Mouse (Mus musculus) common myeloid progenitor, adult 5-6 weeks (primary cell): ENCODE measurements at regions not wholly inside any gene's neighbourhood (a gene's known extent, or its start where the extent isn't known, plus 50 kb on each side); places are given as distances from the start of the nearest gene placed in this dataset.

Experiments
- ATAC-seq: replicated peaks from 2 replicates; pipeline ENCODE4 v1.8.0; 2016; ENCODE audit warnings: low read depth, mild to moderate bottlenecking, moderate TSS enrichment, inconsistent platforms; ENCODE audit not compliant: poor library complexity, severe bottlenecking

DNA sequence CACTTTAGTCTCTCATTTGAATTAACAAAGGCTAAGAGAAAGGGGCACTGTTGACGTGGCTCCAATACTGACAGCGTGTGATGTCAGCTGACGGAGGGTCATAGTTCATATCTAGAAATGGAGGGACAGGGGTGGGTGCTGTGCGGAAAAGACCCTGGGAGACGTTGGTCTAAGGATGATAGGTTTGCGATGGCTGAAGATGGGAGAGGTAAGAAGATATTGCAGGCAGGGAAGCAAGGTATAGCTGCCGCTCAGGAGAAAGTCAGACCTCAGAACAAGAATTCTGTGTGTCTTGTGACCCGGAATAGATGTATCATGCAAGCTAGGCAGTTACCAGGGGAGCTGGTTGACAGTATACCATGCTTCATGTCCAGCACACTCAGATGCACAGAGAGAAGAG is 130.8 kb upstream of the Lrig1 start:
- ATAC-seq: no peak

GRCm38 (mm10) chr6:94829246-94829645 is 129.3 kb upstream of the Lrig1 start:
- no peak for ATAC-seq

DNA sequence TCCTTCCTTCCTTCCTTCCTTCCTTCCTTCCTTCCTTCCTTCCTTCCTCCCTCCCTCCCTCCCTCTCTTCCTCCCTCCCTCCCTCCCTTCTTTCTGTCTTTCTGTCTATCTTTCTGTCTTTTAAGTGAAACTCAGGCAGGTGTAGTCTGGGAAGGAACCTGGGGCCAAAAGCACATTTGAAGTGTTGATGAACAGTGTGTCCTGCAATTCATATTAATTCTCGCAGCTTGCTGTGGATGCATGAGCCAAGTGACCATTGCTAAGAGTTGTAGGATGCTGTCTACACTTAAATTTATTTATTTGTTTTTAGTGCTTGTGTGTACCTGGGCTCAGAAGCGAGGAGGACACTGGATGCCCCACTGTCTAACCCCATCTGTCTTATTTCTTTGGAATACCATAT is 126.7 kb upstream of the Lrig1 start:
- ATAC-seq: no peak

DNA sequence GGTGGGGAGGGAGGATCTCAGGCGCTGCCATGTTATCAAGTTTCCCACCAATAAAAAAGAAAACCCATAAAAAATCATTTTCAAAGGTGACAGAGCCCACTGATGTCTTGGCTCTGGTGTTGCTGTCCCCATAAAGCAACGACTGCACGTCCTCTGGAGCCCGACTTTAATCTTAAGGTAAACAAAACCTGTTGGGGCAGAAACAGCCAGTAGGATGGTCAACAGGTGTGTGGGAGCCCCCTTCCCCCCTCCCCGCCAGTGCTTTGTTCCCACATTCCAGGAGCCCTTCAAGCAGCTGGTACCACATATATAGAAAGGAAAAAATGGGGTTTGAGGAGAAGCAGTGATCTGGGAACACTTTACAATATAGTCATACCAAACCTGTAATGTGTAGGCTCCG is 118.3 kb upstream of the Lrig1 start:
- no peak for ATAC-seq

DNA sequence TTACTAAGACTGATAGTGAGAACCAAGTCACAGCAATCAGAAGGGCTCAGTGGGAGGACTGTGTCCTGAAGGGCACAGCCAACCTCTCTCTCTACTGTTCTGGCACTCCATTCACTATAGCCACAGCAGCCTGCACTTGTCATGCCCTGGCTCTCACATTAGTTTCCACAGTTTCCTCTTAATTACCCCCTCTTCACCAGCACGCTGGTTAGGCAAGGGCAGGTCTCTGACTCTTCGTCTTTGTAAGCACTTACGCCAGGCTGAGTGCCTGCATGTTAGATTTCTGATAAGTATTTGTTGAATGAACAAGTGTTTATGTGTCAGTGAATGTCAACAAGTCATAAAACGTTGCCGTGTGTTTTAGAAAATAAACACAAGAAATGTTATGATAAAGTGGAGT is 116.2 kb upstream of the Lrig1 start:
- ATAC-seq: no peak

GRCm38 (mm10) chr6:94814711-94815110 is 114.8 kb upstream of the Lrig1 start:
- no peak for ATAC-seq

DNA sequence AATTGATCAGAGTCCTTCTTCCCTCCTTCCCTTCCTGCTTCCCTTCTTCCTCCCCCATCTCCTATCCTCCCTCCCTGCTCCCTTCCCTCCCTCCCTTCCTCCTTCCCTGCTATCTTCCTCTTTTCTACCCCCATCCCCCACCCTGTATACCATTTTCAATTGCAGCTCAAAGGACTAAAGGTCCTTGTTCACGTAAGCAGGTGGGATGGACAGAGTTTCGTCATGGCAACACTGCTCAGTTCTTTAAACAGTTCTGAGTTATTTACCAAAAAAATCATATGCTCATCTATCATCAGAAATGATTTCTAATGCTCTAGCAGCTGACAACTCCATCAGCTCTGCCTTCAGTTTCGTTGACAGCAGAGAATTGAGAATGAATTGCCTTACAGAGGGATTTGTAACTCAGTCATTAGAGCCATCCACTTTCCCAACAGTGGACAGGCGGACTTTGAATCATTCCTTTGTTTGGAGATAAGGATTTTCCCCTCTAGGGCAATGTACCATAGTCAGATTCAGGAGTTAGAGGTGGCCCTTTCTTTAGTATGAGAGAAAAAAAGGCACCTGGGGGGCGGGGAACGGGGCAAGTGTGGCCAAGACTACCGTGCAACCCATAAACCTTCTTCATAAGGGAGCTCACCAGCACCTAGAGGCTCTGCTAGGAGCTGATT is 113.7 kb upstream of the Lrig1 start:
- ATAC-seq: no peak

- no peak for ATAC-seq
Measured at GRCm38 (mm10) chr6:94811846-94812245, 111.9 kb upstream of the Lrig1 start.

DNA sequence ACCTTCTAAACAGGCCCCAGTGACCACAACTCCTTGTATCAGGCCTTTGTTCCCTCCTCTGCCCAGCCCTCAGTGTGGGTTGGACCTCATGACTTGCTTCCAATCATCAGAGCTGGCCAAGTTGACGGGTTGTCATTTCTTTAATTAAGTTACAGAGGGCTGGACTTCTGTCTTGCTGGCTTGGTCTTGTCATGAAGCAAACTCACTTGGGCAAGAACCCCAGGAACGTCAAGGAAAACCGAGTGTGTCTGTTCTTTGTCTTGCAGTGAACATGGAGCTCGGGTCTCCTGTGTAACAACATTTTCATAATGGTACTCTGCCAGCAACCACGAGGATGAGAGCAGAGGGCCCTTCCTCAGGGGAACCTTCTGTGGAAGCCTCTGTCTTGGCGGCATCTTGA is 107.3 kb upstream of the Lrig1 start:
- no peak for ATAC-seq

DNA sequence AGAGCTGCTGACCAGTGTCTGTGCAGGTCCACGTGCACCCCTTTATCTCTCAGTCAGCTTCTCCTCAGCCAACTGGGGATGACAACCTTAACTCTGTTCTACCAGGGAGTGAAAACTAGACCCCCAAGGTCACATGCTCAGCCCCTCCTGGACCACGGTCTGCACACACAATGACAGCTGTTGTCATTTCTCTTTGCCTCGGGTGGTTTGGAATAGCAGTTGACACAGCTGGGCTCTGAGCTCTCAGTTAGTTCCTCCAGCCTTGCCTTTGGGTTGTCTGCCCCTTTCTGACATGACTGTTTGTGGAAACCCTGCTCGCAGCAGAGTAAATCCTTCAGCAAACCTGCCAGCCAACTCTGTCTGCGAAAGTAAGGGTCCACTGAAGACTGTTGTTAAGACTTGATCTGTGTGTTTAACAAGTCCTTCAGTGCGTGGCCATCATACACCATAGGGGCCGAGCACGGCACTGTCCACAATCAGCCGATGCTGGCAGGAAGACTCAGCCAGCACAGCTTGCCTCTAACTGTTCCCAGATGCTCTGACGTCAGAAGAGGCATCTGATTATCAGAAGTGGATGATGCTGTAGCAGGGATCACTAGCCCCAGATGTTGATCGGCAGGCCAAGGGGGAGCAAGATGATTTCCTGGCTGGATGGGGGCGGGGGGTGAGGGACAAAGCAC is 106.7 kb upstream of the Lrig1 start:
- no peak for ATAC-seq

- ATAC-seq: no peak
Measured at GRCm38 (mm10) chr6:94805685-94806084, 105.7 kb upstream of the Lrig1 start.

DNA sequence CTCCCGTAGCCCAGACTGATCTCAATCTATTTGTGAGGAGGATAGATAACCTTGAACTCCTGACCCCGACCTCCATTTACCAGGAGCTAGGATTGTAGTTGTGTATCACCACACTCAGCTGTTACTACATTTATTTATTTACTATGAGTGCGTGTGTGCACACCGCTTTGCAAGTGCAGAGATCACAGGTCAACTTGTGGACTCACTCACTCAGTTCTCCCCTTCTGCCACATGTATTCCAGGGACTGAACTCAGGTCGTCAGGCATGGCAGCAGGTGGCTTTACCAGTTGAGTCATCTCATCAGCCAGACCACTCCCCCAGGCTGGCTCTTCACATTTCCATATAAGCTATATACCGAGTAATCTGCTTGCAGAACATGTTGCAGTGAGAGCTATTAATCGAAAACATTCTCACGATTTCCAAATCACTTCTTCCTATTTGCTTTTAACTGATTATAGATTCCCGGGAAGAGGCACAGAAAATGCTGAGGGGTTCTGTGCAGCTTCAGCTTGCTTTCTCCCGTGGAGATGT is 104.4 kb upstream of the Lrig1 start:
- no peak for ATAC-seq

- ATAC-seq: no peak
Measured at GRCm38 (mm10) chr6:94801039-94801438, 101.1 kb upstream of the Lrig1 start.

DNA sequence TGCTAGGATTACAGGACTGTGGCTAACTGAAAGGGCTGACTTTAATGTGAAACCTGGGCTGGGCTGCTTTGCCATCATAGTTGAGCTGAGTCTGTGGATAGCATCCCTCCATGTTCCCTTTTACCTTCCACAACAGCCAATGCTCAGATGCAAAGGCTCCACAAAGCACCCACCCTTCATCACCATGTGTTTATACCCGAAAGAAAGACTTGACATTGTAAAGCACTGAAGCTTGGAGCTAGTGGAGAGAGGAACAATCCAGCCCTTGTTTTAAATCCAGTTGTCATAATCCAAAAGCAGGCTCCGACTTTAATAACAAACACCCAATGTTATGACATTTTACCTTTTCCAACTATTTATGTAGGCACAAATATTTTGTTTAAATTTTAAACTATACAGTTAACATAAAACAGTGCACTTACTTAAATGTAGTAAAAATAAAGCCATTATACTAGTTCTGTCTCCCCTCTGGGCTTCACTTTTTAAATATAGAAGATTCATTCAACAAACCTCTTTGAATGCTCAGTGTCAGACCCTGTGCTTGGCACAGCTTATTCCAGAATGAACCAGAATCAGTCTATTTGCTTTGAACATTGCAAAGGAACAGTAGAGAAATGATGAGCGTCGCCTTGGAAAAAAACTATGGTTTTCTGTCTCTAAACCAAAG is 98.7 kb upstream of the Lrig1 start:
- no peak for ATAC-seq

DNA sequence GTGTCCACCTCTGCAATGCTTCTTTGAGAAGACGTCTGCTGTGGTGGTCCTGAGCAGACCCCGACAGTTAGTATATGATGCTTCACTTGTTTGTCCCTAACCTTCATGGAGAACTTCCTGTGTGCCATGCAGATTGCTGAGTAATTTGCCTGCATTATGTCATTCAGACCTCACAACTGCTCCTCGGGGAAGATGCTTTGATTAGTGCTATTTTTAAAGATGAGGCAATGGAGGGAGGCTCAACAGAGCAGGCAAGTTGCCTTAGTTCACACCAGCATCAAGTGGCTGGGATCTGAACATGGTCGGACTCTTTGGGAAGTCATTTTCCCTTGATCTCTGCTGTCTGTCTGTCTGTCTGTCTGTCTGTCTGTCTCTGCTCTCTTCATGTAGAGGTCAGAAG is 95.5 kb upstream of the Lrig1 start:
- ATAC-seq: no peak

- no peak for ATAC-seq
Measured at GRCm38 (mm10) chr6:94793555-94793954, 93.6 kb upstream of the Lrig1 start.

GRCm38 (mm10) chr6:94792312-94792711 is 92.4 kb upstream of the Lrig1 start:
- no peak for ATAC-seq

GRCm38 (mm10) chr6:94789308-94789763 is 89.4 kb upstream of the Lrig1 start:
- 0 out of 2 replicates have a peak, but pooled peaks have one; percentile 22 for ATAC-seq

DNA sequence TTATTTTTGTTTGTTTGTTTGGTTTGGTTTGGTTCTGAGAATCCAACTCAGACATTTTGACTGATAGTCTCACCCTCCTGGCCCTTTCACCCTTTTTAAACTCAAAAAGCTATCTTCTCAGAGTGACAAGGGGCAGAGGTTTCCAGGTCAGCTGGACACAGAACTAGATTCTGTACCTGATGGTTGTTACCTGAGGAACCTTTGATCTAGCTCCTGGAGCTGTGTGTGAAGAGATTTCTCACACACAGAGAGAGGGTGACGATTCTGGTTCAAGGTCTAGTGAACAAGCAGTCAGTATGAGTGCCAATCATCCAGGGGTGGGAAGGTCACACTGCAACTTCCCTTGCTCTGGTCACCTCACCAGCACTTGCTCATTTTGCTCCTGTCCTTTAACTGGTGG is 83.5 kb upstream of the Lrig1 start:
- ATAC-seq: no peak

DNA sequence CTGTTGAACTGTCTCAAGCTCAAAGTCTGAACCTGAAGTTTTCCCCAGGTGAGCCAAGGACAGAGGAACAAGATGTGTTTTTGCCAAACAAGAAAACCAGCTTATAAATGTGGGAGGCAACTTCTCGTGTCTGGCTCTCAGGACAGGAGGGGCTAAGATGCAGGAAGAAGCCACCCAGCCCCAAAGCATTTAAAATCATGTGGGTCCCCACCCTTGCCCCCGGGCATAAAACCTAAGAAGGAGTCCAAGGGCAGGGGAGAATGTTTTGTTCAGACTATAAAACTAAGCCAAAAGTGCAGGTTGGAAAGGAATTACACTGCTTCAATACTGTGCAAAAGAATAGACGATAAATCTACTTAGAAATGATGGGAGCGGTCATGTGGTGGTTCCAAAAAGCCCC is 80.7 kb upstream of the Lrig1 start:
- no peak for ATAC-seq

DNA sequence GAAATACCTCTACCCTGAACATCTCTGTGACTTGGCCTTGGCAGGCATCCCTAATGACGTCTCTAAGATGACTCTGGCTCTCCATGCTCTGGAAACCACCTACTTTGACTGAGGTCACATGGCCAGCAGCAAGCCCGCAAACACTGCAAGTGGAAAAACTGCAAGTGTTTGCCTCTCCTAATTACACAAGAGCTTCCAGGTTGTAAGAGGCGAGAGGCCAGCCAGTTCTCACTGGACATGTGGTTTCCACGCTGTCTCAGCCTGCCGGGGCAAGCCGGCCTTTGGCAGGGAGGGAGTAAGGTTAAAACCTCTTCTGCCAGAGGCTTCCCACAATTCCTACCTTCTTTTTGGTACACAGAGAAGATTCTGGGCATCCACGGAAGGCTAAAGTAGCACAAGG is 79.9 kb upstream of the Lrig1 start:
- 0 out of 2 replicates have a peak, but pooled peaks have one; percentile 45 for ATAC-seq
